Mouse (Mus musculus): ENCODE measurements around the gene Tmem45a.

Gene Tmem45a

DNA sequence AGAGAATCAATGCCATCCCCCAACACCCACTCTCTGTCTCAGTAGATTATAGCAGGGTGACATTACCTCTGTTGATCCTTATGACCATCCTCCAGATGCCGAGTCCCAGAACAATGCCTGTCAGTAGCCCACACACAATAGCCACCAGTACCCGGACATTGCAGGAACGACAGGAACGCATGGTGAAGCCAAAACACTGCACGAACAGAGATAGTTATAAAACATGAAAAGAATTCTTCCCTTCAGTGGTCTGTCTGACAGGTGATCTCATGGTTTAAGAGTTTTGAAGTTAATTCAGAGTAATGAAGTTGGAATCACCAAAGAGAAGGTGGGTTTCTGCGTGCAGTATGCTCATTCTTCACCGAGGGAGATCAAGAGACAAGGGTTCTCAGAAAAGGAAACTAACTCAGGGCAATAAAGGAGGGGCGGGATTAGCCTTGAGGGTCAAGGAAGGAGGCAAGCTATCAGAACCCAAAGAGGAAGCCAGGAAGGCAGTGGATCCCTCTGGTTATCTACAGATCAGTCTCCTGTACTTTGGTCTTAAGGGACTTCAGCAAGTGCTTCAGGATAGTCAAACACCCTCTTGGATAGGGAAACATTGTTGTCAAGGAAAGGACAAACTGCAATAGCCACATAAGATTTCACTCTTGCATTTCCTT lies 90.4 kb downstream of the Tmem45a start, which contains the start of gene Adgrg7:
TSS of gene Adgrg7 (minus strand) at position 375 of the 659 bp plus-strand sequence.
- DNase-seq, result no peak

DNA sequence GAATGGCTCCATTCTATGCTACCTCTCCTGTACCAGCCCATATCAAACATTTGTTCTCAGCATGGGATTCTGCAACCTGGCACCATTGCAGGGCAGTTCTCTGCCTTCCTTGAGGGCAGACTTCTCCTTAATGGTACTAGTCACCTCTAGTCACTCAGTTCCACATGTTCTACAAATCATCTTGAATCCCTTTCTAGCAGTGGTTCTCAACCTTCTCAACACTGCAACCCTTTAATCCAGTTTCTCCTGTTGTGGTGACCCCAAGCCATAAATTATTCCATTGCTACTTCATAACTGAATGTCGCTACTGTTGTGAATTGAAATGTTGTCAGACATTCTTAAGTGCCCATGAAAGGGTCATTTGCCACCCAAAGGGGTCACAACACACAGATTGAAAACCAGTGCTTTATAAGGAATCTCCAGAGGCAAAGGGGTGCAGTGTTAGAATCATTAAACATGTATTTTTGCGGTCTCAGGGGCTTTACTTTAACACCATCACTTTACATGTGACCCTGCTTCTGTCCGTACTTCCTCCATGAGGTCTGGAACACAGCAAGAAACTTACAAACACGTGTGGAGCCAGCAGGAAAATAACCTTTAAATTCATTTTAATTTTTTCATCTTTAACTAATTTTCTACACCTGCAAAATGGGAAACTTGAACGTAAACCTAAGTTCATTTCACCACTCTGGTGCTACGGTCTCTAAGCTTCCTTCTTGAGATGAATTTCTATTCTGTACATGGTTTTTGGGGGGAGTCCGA lies 91.4 kb downstream of the Tmem45a start:
- no peak for DNase-seq

DNA sequence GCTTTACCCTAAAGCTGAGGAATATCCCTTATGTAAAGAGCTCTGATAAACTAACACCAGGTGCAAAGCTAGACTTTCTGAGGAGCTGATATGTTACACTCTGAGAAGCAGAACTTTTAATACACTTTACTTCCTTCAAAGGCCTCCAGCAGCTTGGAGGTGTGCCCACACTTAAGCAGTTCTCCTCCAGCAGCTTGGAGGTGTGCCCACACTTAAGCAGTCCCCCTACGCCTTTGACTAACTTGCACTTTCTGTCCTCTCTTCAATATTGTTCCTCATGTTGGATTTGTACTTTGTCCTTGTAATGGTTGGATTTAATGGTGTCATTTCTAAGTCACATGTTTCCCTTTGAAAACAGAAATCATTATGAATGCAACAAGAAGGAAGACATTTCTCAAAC lies 92.2 kb downstream of the Tmem45a start:
- no peak for DNase-seq

DNA sequence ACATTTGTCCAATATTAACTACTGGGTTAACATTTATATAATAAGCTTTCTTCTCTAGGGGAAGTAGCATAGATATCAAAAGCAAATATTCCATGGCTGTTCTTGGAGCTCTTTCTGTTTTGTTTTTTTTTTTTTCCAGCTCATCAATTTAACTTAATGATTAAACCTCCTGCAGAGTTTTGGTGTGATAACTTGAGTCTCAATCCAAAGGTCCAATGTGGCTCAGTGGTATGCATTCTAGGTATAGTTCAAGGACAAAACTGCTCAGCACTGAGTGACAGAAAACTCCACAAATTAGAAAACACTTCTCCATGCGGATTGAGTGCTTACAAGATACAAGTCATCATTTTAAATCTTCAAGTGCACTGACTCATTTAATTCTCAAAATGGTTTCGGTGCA lies 100.0 kb downstream of the Tmem45a start:
- DNase-seq, result no peak

DNA sequence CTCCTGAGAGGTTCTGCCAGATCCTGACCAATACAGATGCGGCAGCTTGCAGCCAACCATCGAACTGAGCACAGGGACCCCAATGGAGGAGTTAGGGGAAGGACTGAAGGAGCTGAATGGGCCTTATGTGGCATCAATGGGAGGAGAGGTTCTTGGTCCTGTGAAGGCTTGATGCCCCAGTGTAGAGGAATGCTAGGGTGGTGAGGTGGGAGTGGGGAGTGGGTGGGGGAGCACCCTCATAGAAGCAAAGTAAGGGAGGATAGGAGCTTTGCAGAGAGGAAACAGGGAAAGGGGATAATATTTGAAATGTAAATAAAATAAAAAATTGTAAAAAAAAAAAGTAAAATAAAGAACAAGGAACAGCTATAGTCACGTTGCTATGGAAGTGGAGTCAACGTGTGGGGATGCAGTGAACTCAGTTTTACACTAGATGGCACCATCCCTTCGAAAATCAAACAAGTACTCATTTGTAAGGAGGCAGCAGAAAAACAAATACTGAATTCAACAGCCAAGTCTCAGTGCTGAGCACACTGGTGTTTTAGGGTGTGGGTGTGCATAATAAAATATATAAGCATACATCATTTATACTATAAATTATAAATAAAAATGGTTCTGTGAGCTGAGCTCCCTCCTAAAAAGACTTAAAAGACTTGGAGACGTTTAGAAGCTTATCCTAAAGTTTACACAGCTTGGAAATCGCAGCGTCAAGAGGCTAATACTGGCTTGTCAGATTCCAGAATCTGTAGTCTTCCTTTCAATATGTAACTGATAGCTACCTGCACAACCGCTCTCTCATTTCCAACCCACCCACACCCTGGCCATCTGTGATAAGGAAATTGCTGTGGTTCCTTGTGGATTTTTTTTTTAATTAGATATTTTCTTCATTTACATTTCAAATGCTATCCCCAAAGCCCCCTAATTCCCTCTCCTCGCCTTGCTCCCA lies 114.5 kb downstream of the Tmem45a start:
- no peak for DNase-seq
